Mouse (Mus musculus) forebrain, embryonic 15.5 days (tissue): Measurements from ENCODE around the gene Cdc42ep1. TPM values are rescaled to one million over a fixed set of nuclear protein-coding genes. Genes with fewer than 3 reads are reported as not detected.
A peak's percentile ranks its signal among the peaks of the same experiment; 100 is the strongest.

Experiments used
- ATAC-seq: fragments of 200-750 bp; cut with Nextera tagmentation; replicated peaks from 2 replicates; pipeline ENCODE4 v1.8.0; 2017; ENCODE audit warnings: mild to moderate bottlenecking, moderate TSS enrichment, moderate library complexity
- H3K27ac ChIP-seq: fragments of 300-500 bp; sonication (generic); replicated peaks from 2 replicates; pipeline ENCODE4 v1.5.1; 2015; ENCODE audit warnings: mild to moderate bottlenecking, inconsistent platforms
- H3K27me3 ChIP-seq: fragments of 300-500 bp; sonication (generic); 2 replicates; pipeline ENCODE4 v1.6.1; 2015; ENCODE audit warnings: inconsistent platforms
- H3K36me3 ChIP-seq: fragments of 300-500 bp; sonication (generic); 2 replicates; pipeline ENCODE4 v1.6.1; 2015; ENCODE audit warnings: mild to moderate bottlenecking, inconsistent platforms
- H3K4me1 ChIP-seq: fragments of 300-500 bp; sonication (generic); 2 replicates; pipeline ENCODE4 v1.6.1; 2015; ENCODE audit warnings: inconsistent platforms
- H3K4me2 ChIP-seq: fragments of 300-500 bp; sonication (generic); replicated peaks from 2 replicates; pipeline ENCODE4 v1.6.1; 2015; ENCODE audit warnings: mild to moderate bottlenecking, inconsistent platforms
- H3K4me3 ChIP-seq: fragments of 300-500 bp; sonication (generic); 2 replicates; pipeline ENCODE4 v1.5.1; 2015; ENCODE audit warnings: mild to moderate bottlenecking, inconsistent platforms
- H3K9ac ChIP-seq: fragments of 300-500 bp; sonication (generic); replicated peaks from 2 replicates; pipeline ENCODE4 v1.6.1; 2015; ENCODE audit warnings: mild to moderate bottlenecking, inconsistent platforms
- H3K9me3 ChIP-seq: fragments of 300-500 bp; sonication (generic); 2 replicates; pipeline ENCODE4 v1.6.1; 2016; ENCODE audit warnings: inconsistent platforms
- WGBS: fragments of 180-500 bp; shearing (Covaris S2); methylation state at CpG from one replicate; pipeline ENCODE4 v1.1.7; 2015; ENCODE audit warnings: mixed read lengths; 5-methylcytosine and 5-hydroxymethylcytosine counted together
- polyA plus RNA-seq: library from polyadenylated mRNA; unstranded; fragments of >200 nt; fragmentation: Nextera tagmentation; extraction: Ambion mirVana; gene quantifications from 2 replicates; pipeline ENCODE4 v1.2.1, GENCODE M21; 2015

The Cdc42ep1 gene
- 7.6 and 9.0 TPM in 2 replicates for polyA plus RNA-seq

DNA sequence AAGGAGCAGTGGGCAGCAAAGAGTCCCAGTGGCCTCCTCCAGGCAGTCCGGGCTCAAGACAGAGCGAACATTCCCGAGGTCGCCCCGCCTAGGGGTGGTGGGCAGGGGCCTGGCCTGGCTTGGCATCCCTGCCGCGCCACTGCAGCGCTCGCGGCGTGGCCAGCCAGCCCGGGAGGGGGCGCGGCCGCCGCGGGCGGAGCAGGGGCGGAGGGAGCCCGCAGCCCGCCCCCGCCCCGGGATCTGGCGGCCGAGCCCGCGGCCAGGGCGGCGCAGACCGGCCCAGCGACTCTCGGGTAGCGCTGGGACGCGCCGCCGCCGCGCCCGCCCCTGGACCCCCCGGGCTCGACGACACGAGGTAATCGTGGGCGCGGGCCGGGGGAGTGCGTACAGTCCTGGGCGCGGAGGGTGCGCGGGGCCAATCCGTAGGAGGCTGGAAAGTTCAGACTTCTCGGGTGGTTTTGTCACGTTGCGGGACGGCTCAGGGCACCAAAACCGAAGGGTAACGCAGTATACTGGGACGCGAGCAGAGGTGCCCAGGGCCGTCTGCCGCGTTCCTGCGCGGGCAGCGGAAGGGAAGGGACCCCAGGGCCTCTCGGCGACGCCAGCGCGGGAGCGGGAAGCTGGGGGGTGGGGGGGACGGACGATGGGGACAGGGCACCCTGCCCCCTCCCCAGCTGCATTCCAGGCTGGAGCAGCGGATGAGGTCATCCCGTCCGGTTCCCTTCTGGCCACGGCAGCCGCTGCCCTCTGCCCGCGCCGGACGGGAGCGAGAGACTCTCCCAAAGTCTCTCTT, at the start of gene Cdc42ep1:
Gene Cdc42ep1, plus strand, starts transcription at position 254 of the 793 bp plus-strand sequence.
- under 1% methylated on average over 51 of the region's 86 CpGs for WGBS
- ATAC-seq = peak; percentile 61; the same call in 1 of the 2 replicates
- H3K4me2 ChIP-seq = peak within 1 kb of the TSS; percentile 78
- no peaks in the 10 kb centered on the region for H3K36me3 ChIP-seq
- H3K27ac ChIP-seq = peak within 1 kb of the TSS; percentile 42; the same call in 1 of the 2 replicates
- no peaks in the 10 kb centered on the region for H3K9me3 ChIP-seq
- H3K4me1 ChIP-seq = peaks cover 40% of the 10 kb centered on the region
- H3K4me3 ChIP-seq = peak within 1 kb of the TSS; percentile 44
- H3K9ac ChIP-seq = peak within 1 kb of the TSS; percentile 46
- peaks cover 26% of the 10 kb centered on the region for H3K27me3 ChIP-seq

DNA sequence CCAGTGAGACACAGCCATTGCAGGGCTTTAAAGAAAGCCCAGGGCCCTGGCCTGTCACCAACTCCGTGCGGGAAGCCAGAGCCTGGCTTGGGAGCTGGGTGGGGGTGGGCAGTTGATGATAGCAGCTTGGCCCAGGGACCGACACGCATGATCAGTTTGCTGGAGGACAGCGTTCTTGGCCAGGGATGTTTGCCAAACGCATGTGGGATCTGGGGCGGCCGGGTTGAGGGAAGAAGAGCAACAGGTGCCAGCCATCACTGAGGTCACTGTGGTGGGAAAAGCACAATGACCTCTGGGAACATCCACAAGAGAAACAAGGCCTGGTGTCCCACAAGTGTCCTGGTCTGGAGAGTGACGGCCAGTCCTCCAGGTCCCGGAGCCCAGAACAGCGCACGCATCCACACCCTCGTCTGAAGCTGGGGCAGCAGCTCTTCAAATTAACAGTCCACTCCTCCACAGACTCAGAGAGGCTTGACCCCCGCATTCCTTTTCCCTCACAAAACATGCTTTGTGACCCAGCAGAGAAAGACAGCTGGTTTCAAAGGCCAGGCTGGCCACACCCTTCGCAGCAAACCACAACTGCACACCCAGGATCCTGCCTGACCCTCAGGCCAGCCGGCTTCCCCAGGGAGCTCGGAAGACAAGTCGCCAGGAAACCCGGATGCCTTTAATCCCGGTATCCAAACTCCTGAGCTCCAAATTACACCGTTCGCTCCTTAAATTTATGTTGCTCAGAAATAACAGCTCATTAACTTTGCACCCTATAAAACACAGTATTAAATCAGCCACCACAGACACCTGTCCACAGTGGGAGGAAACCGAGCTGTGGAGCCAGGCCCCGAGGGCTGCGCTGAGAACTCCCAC, 46.0 kb upstream of the Cdc42ep1 start:
- Histone ChIP-seq H3K9me3 (no peaks in the 10 kb centered on the region), H3K36me3 (no peaks in the 10 kb centered on the region), H3K4me1 (peaks cover 4% of the 10 kb centered on the region), H3K27me3 (peaks cover 4% of the 10 kb centered on the region), H3K4me2 (no peak overlapping the region), H3K4me3 (no peak overlapping the region), H3K27ac (no peak overlapping the region), H3K9ac (no peak overlapping the region)
- WGBS = 48% methylated on average over 25 of the region's 25 CpGs
- ATAC-seq = no peak

DNA sequence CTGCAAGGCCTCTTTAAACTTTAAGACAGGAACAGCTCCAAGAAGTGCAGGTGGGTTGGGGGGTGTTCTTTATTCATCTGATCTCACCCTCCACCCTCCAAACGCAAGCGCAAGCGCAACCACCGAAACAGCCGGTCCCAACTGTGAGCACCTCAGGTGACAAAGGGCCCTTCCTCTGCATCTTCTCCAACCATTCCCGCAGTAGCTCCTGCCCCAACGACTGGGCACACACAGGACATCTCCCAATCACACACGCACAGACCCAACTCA, 45.4 kb upstream of the Cdc42ep1 start:
- no peaks in the 10 kb centered on the region for H3K9me3 ChIP-seq
- WGBS = 89% methylated on average over 8 of the region's 8 CpGs

DNA sequence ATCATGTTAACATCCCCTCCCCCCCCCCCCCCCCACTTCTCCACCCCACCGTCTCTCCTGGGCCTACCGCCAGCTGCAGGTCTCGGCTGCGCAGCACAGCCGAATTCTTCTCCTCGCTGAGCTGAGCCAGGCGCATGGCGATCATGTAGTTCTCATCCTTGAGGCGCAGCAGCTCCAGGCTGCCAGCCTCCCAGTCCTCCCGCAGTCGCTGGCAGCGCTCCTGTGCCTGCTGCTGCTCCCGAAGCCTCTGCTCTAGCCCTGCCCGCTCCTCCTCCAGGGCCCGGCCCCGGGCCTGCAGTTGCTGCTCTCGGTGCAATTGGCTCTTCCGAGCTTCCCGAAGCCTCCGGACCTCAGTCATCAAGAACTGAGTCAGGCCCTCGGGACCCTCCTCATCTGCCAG, 43.4 kb upstream of the Cdc42ep1 start:
- H3K9me3 ChIP-seq = no peaks in the 10 kb centered on the region
- H3K4me1 ChIP-seq = peaks cover 30% of the 10 kb centered on the region
- no peak overlapping the region for H3K4me2 ChIP-seq
- H3K27me3 ChIP-seq = peaks cover 27% of the 10 kb centered on the region
- H3K4me3 ChIP-seq = no peak overlapping the region
- no peak overlapping the region for H3K9ac ChIP-seq
- no peak for ATAC-seq
- H3K27ac ChIP-seq = peak overlapping the region; percentile 43; the same call in 1 of the 2 replicates
- WGBS = 34% methylated on average over 21 of the region's 21 CpGs
- no peaks in the 10 kb centered on the region for H3K36me3 ChIP-seq

More for the DNA sequence above, 45.4 kb upstream of the Cdc42ep1 start:
- Histone ChIP-seq H3K4me2 (no peak overlapping the region), H3K9ac (no peak overlapping the region), H3K27me3 (peaks cover 10% of the 10 kb centered on the region), H3K4me1 (peaks cover 10% of the 10 kb centered on the region), H3K4me3 (no peak overlapping the region), H3K27ac (no peak overlapping the region), H3K36me3 (no peaks in the 10 kb centered on the region)
- ATAC-seq = no peak

GRCm38 (mm10) chr15:78801571-78801970, 40.9 kb upstream of the Cdc42ep1 start:
- Histone ChIP-seq H3K4me2 (peak overlapping the region; percentile 92; the same call in 1 of the 2 replicates), H3K4me1 (peaks cover 34% of the 10 kb centered on the region), H3K9me3 (no peaks in the 10 kb centered on the region), H3K9ac (no peak overlapping the region), H3K36me3 (no peaks in the 10 kb centered on the region), H3K27ac (no peak overlapping the region), H3K27me3 (peaks cover 27% of the 10 kb centered on the region), H3K4me3 (peak overlapping the region; percentile 47; the same call in 1 of the 2 replicates)
- 83% methylated on average over 9 of the region's 9 CpGs for WGBS
- no peak for ATAC-seq

DNA sequence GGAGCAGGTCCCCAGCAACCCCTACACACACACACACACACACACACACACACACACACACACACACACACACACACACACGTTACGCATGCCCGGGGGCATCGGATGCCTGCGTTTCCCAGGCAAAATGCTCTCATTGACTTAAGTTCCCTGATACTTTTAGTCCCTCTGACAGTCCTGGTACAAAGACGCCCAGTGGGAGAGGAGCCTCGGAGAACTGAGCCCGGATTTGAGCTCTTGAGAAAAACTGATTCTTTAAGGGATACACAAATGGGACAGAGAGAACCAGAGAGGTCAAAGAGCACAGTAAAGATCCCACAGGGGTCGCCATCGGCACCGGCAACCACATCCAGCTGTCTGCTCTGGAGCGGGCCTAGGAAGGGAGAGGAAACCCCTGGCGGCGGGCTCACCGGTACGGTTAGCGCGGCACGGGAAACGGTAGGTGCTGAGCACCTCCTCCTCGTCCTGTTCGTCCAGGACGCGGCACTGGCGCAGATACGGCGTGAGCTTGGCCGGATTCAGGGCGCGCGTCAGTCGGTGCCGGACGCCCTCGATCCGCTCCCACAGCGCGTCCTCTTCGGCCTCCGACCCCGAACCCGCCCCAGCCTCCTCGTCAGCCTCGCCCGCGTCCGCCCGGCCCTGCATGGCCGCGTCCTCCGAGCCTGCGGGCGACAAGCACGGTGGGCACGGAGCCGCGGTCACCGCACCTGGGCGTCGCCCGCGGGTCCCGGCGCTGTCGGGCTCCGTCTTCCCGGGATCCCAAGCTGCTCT, 40.3 kb upstream of the Cdc42ep1 start:
- Histone ChIP-seq H3K4me2 (peak overlapping the region; percentile 92), H3K9me3 (no peaks in the 10 kb centered on the region), H3K4me3 (peak overlapping the region; percentile 47), H3K4me1 (peaks cover 34% of the 10 kb centered on the region), H3K27me3 (peaks cover 27% of the 10 kb centered on the region), H3K9ac (peak overlapping the region; percentile 54), H3K36me3 (no peaks in the 10 kb centered on the region), H3K27ac (no peak overlapping the region; the same call in 1 of the 2 replicates)
- 3% methylated on average over 60 of the region's 67 CpGs for WGBS
- ATAC-seq = 0 out of 2 replicates have a peak, but pooled peaks have one; percentile 21

- Histone ChIP-seq H3K27ac (no peak within 1 kb of the TSS; the same call in 1 of the 2 replicates), H3K4me3 (peak within 1 kb of the TSS; percentile 47), H3K36me3 (no peaks in the 10 kb centered on the region), H3K9me3 (no peaks in the 10 kb centered on the region), H3K9ac (peak within 1 kb of the TSS; percentile 54), H3K27me3 (peaks cover 27% of the 10 kb centered on the region), H3K4me2 (peak within 1 kb of the TSS; percentile 92), H3K4me1 (peaks cover 34% of the 10 kb centered on the region)
- under 1% methylated on average over 65 of the region's 70 CpGs for WGBS
- peak; percentile 52 for ATAC-seq
Observed at GRCm38 (mm10) chr15:78802776-78803391, 39.5 kb upstream of the Cdc42ep1 start, which contains the start of gene Card10. TSS of gene Card10 (minus strand) at chr15:78803042.

- no peak overlapping the region for H3K4me3 ChIP-seq
- H3K4me2 ChIP-seq = peak overlapping the region; percentile 92; the same call in 1 of the 2 replicates
- 7% methylated on average over 8 of the region's 8 CpGs for WGBS
- H3K9me3 ChIP-seq = no peaks in the 10 kb centered on the region
- H3K36me3 ChIP-seq = no peaks in the 10 kb centered on the region
- no peak overlapping the region for H3K9ac ChIP-seq
- ATAC-seq = no peak
- H3K4me1 ChIP-seq = peaks cover 34% of the 10 kb centered on the region
- H3K27ac ChIP-seq = no peak overlapping the region
- H3K27me3 ChIP-seq = peaks cover 27% of the 10 kb centered on the region
Observed at GRCm38 (mm10) chr15:78803499-78803900, 38.9 kb upstream of the Cdc42ep1 start.

DNA sequence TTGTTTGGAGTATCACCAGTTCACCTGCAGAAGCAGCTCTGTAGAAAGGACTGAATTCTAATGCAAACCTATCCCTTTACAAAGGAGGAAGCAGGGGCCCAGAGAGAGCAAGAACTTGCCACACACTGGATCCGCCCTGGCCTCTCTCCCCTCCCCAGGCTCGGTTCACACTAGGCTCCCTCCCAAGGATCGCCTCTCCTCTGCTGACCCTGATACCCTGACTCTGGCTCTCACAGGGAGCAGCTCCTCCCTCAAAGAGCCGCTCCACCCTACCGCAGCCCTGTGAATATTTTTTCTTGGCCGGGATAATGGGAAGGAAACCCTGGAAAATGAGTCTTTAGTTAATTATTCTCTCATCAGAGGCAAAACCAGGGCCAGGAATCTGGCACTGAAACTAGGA, 38.1 kb upstream of the Cdc42ep1 start:
- no peak for ATAC-seq
- no peak overlapping the region for H3K9ac ChIP-seq
- no peak overlapping the region for H3K27ac ChIP-seq
- no peaks in the 10 kb centered on the region for H3K36me3 ChIP-seq
- no peaks in the 10 kb centered on the region for H3K9me3 ChIP-seq
- H3K27me3 ChIP-seq = peaks cover 27% of the 10 kb centered on the region
- peaks cover 30% of the 10 kb centered on the region for H3K4me1 ChIP-seq
- WGBS = 15% methylated on average over 6 of the region's 6 CpGs
- H3K4me3 ChIP-seq = no peak overlapping the region
- H3K4me2 ChIP-seq = no peak overlapping the region

DNA sequence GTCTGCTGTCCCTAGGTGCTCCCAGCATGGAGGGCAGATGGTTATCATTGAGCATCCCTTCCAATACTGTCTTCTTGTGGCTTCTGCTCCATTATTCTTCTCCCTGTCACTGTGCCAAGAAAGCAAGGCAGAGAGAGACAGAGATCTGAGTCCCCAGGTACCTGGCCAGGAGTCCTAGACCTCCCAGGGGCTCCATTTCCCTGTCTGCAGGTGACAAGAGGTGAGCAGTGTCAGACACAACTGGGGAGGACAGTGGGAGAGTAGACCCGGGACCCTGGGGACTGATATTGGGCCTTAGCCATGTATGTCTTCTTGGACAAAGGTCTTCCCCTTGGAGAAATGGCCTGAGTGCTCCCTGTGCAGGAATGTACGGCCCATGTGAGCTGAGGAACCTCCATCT, 37.1 kb upstream of the Cdc42ep1 start:
- H3K27me3 ChIP-seq = peaks cover 27% of the 10 kb centered on the region
- no peak for ATAC-seq

GRCm38 (mm10) chr15:78806614-78807013, 35.8 kb upstream of the Cdc42ep1 start:
- peaks cover 21% of the 10 kb centered on the region for H3K27me3 ChIP-seq

More for the DNA sequence above, 37.1 kb upstream of the Cdc42ep1 start:
- H3K4me1 ChIP-seq = peaks cover 30% of the 10 kb centered on the region
- 80% methylated on average over 2 of the region's 2 CpGs for WGBS
- no peak overlapping the region for H3K4me3 ChIP-seq
- H3K9ac ChIP-seq = no peak overlapping the region
- no peak overlapping the region for H3K4me2 ChIP-seq
- no peaks in the 10 kb centered on the region for H3K9me3 ChIP-seq
- H3K27ac ChIP-seq = no peak overlapping the region
- H3K36me3 ChIP-seq = no peaks in the 10 kb centered on the region

More at GRCm38 (mm10) chr15:78806614-78807013, 35.8 kb upstream of the Cdc42ep1 start:
- Histone ChIP-seq H3K4me3 (no peak overlapping the region), H3K9ac (no peak overlapping the region), H3K4me2 (no peak overlapping the region), H3K36me3 (no peaks in the 10 kb centered on the region), H3K27ac (no peak overlapping the region), H3K9me3 (no peaks in the 10 kb centered on the region), H3K4me1 (peaks cover 28% of the 10 kb centered on the region)
- no peak for ATAC-seq
- 35% methylated on average over 2 of the region's 2 CpGs for WGBS
